ENCODE assay signal across 24 mouse cellular contexts in the genomic region with DNA sequence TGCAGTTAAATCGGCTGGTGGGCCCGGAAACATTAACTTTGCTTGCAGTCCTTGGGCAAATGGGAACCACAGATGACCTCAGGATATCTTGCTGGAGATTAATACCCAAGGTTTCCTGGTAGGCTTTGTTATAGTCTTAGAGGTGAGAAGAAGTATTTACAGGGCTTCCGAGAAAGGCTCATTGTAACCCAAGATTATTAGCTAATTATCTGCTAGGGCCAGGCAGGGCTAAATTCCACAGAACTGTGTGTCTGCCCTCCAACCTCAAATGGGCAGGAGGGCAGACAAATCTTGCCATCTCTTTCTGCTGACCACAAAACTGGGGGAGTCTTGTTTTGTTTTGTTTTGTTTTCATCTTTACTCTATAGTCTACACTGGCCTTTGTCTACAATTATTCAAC.
"Had no signal": no experiment of that assay in that cellular context is flagged by ENCODE, and none has a peak within 500 bp of the region (broad histone marks: within the 10 kb centered on the region; RNA-seq: fewer than 3 reads in every experiment).

No protein-coding gene starts in this region.

- H3K9ac ChIP-seq: heart, embryonic 13.5 days; heart, embryonic 15.5 days; hindbrain, embryonic 13.5 days; hindbrain, embryonic 15.5 days; limb, embryonic 13.5 days; limb, embryonic 15.5 days; liver, embryonic 12.5 days; liver, embryonic 14.5 days had no signal

- H3K27me3 ChIP-seq: heart, embryonic 13.5 days; heart, embryonic 15.5 days; hindbrain, embryonic 15.5 days; limb, embryonic 15.5 days; liver, embryonic 12.5 days had no signal

- H3K27ac ChIP-seq: heart, adult 2 months; heart, embryonic 13.5 days; heart, embryonic 15.5 days; hindbrain, embryonic 13.5 days; hindbrain, embryonic 15.5 days; hindbrain, postnatal 0 days; kidney, postnatal 0 days; limb, embryonic 13.5 days; limb, embryonic 15.5 days; liver, embryonic 12.5 days; liver, embryonic 14.5 days had no signal

- H3K4me2 ChIP-seq: heart, embryonic 11.5 days; heart, embryonic 13.5 days; heart, embryonic 15.5 days; hindbrain, embryonic 13.5 days; hindbrain, embryonic 15.5 days; limb, embryonic 13.5 days; limb, embryonic 15.5 days; liver, embryonic 12.5 days had no signal

- DNase-seq: gastrocnemius, postnatal 14 days; gastrocnemius, postnatal 36 days; heart, adult 11 months; heart, adult 2 months; heart, postnatal 14 days; heart, postnatal 36 days; kidney, adult 11 months; kidney, adult 8-10 months; kidney, postnatal 14 days; layer of hippocampus, adult 9-11 months; layer of hippocampus, postnatal 36 days; left cerebral cortex, postnatal 4 days had no signal

- ATAC-seq: hindbrain, postnatal 0 days; intestine, embryonic 16.5 days; liver, embryonic 12.5 days had no signal

- H3K4me1 ChIP-seq: hindbrain, embryonic 13.5 days; hindbrain, embryonic 15.5 days; liver, embryonic 12.5 days had no signal

- H3K9me3 ChIP-seq: heart, embryonic 13.5 days; heart, embryonic 15.5 days; hindbrain, embryonic 13.5 days; hindbrain, embryonic 15.5 days; limb, embryonic 13.5 days; limb, embryonic 15.5 days; liver, embryonic 12.5 days had no signal

- H3K36me3 ChIP-seq: heart, embryonic 13.5 days; heart, embryonic 15.5 days; hindbrain, embryonic 13.5 days; hindbrain, embryonic 15.5 days; limb, embryonic 13.5 days; limb, embryonic 15.5 days; liver, embryonic 12.5 days had no signal

- H3K4me3 ChIP-seq: heart, adult 2 months; heart, embryonic 13.5 days; heart, embryonic 15.5 days; hindbrain, embryonic 13.5 days; hindbrain, embryonic 15.5 days; limb, embryonic 13.5 days; limb, embryonic 15.5 days; liver, embryonic 12.5 days had no signal
